Mouse (Mus musculus): Measurements from ENCODE around the gene Bhlha9.

DNA sequence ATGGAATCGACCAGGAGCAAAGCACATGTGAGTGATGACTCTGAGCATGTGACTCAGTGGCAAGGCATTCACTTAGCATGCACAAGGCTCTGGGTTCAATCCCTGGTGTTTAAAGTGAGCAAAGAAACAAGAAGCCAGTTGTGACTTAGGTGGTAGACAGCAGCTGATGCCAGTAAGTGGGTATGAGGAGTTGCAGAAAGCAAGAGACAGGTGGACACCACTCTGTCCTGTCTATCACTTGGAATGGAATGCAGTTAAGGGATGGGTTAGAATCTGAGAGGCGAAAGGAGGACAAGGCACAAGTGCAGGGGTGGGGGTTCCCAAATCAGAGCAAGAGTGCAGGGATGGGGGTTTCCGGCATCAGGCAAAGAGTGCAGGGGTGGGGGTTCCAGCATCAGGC, 19.8 kb downstream of the Bhlha9 start:
- TF ChIP-seq CTCF (IDR thresholded peaks at IDR 0.05; ENCODE audit: low read depth, low read length) = no peak
- no peak for TF ChIP-seq POLR2A (IDR thresholded peaks at IDR 0.05; ENCODE audit: borderline replicate concordance, low read depth, low read length)

All from bone marrow macrophage, adult 2 months (primary cell).